Mouse (Mus musculus): ENCODE results near the gene Spata18. TPM values are rescaled to one million over a fixed set of nuclear protein-coding genes. Genes with fewer than 3 reads are reported as not detected.

The Spata18 gene
- polyA plus RNA-seq, 1 experiment = 0.08 TPM

DNA sequence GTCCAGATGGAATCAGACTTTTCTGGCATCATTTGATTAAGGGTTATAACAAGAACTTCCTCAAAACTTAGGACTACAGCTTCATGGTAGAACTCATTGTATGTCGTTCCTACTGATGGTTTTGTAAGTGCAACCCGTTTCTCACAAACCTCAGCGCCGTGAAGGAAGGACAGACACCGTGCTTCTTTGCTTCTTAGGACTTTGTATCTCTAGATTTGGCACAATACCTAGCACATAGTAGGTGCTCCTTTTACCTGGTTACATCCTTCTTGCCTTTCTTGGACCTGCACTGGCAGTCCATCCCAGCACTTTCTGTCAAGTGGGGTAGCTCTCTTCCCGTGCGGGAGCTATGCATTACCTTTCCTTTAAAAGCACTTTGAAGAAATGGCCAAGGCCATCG lies 53.6 kb downstream of the Spata18 start:
- no peak for TF ChIP-seq CTCF (conservative IDR thresholded peaks at IDR 0.05; ENCODE audit: insufficient read depth, insufficient read length, low read depth, low read length)
- TF ChIP-seq POLR2A (IDR thresholded peaks at IDR 0.05; ENCODE audit: low read depth, low read length) = no peak
- 78% methylated on average over 8 of the region's 8 CpGs for WGBS
- Histone ChIP-seq H3K27ac (ENCODE audit: insufficient read depth, low read depth, low read length) (no peak overlapping the region), H3K4me1 (ENCODE audit: control insufficient read depth, insufficient read depth, low read length) (no peaks in the 10 kb centered on the region), H3K4me3 (ENCODE audit: insufficient read depth, low read depth, low read length) (no peak overlapping the region), H3K36me3 (ENCODE audit: control insufficient read depth, insufficient read depth, low read length) (no peaks in the 10 kb centered on the region), H3K27me3 (replicated peaks; ENCODE audit: control insufficient read depth, insufficient read depth, low read length) (no peaks in the 10 kb centered on the region)
- DNase-seq = no peak

DNA sequence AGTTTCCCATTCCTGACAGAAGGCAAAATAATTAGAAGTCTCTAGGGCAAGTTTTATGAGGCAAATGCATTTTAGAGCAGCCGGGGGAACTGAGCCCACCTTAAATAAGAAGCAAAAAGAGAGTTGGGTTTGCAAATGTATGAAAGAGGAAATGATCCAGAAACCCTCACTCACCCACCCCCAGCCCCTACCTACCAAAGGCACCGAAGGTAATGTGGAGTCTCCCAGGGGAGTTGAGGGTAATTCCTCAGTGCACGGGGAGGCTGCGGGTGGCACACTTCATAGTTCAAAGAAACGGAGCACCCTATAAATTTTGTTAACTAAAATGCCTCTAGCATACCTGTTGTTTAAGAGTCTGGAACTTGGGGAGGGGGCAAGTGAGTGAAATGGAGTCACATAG lies 54.1 kb downstream of the Spata18 start:
- Histone ChIP-seq H3K4me3 (ENCODE audit: insufficient read depth, low read depth, low read length) (no peak overlapping the region), H3K4me1 (ENCODE audit: control insufficient read depth, insufficient read depth, low read length) (no peaks in the 10 kb centered on the region), H3K27ac (ENCODE audit: insufficient read depth, low read depth, low read length) (no peak overlapping the region), H3K27me3 (replicated peaks; ENCODE audit: control insufficient read depth, insufficient read depth, low read length) (no peaks in the 10 kb centered on the region), H3K36me3 (ENCODE audit: control insufficient read depth, insufficient read depth, low read length) (no peaks in the 10 kb centered on the region)
- 44% methylated on average over 5 of the region's 5 CpGs for WGBS
- no peak for DNase-seq
- no peak for TF ChIP-seq CTCF (conservative IDR thresholded peaks at IDR 0.05; ENCODE audit: insufficient read depth, insufficient read length, low read depth, low read length)
- TF ChIP-seq POLR2A (IDR thresholded peaks at IDR 0.05; ENCODE audit: low read depth, low read length) = no peak

GRCm38 (mm10) chr5:73712852-73713251 lies 61.7 kb downstream of the Spata18 start:
- no peaks in the 10 kb centered on the region for H3K4me1 ChIP-seq (ENCODE audit: control insufficient read depth, insufficient read depth, low read length)
- WGBS = 69% methylated on average over 7 of the region's 7 CpGs
- TF ChIP-seq POLR2A (IDR thresholded peaks at IDR 0.05; ENCODE audit: low read depth, low read length) (no peak), CTCF (conservative IDR thresholded peaks at IDR 0.05; ENCODE audit: insufficient read depth, insufficient read length, low read depth, low read length) (no peak)
- H3K36me3 ChIP-seq (ENCODE audit: control insufficient read depth, insufficient read depth, low read length) = no peaks in the 10 kb centered on the region
- no peaks in the 10 kb centered on the region for H3K27me3 ChIP-seq (replicated peaks; ENCODE audit: control insufficient read depth, insufficient read depth, low read length)
- H3K27ac ChIP-seq (ENCODE audit: insufficient read depth, low read depth, low read length) = no peak overlapping the region
- H3K4me3 ChIP-seq (ENCODE audit: insufficient read depth, low read depth, low read length) = no peak overlapping the region
- DNase-seq = no peak

DNA sequence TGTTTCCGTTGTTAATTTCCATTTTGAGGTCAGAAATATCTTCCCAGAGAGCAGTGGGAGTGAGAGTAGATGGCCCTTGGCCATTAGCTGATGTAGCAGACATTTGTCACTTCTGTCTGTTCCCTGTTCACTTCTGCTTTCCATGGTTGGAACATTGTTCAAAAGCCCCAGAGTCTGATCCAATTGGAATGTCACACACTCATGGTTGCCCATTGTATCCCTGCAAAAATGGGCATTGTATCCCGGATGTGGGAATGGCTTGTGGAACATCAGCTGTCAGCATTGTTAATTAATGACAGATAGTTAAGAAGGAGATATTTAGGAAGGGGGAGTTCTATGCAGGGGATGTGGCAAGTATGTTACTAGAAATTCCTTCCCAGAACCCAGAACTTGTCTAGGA lies 65.8 kb downstream of the Spata18 start:
- Histone ChIP-seq H3K36me3 (ENCODE audit: control insufficient read depth, insufficient read depth, low read length) (no peaks in the 10 kb centered on the region), H3K4me3 (ENCODE audit: insufficient read depth, low read depth, low read length) (no peak overlapping the region), H3K27ac (ENCODE audit: insufficient read depth, low read depth, low read length) (no peak overlapping the region), H3K4me1 (ENCODE audit: control insufficient read depth, insufficient read depth, low read length) (no peaks in the 10 kb centered on the region), H3K27me3 (replicated peaks; ENCODE audit: control insufficient read depth, insufficient read depth, low read length) (no peaks in the 10 kb centered on the region)
- no peak for TF ChIP-seq POLR2A (IDR thresholded peaks at IDR 0.05; ENCODE audit: low read depth, low read length)
- no peak for TF ChIP-seq CTCF (conservative IDR thresholded peaks at IDR 0.05; ENCODE audit: insufficient read depth, insufficient read length, low read depth, low read length)
- DNase-seq = no peak
- WGBS = 55% methylated on average over 2 of the region's 2 CpGs

DNA sequence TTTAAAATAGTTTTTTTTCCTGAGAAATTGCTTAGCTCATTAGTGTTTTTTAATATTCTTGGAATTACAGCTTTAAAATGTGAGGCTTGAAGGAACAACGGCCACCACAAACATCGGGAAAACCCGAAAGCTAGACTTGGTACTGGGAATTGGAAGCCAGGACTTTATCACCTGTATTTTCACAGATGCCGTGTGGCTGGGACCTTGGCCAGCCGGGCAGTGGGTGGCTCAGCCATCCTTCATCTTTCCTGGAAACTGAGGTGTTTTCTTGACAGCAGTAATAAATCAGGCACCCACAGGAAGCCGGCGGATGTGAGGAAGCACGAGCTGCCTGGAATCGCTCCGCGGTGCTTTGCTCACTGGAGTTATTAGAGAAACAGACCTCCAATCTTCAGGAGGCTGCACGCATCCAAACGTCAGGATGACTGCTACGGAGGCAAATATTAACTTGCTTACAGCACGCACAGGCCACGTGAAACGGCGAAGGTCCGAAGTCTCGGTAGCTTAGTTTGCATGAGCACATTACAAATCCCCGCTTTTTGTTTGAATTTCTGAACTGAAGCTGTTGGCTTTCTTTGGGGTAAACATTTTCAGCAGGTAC lies 70.6 kb downstream of the Spata18 start:
- no peak overlapping the region for H3K27ac ChIP-seq (ENCODE audit: insufficient read depth, low read depth, low read length)
- no peaks in the 10 kb centered on the region for H3K27me3 ChIP-seq (replicated peaks; ENCODE audit: control insufficient read depth, insufficient read depth, low read length)
- TF ChIP-seq CTCF (conservative IDR thresholded peaks at IDR 0.05; ENCODE audit: insufficient read depth, insufficient read length, low read depth, low read length) (no peak), POLR2A (IDR thresholded peaks at IDR 0.05; ENCODE audit: low read depth, low read length) (no peak)
- peak; percentile 80 for DNase-seq
- H3K4me3 ChIP-seq (ENCODE audit: insufficient read depth, low read depth, low read length) = no peak overlapping the region
- WGBS = 26% methylated on average over 21 of the region's 21 CpGs
- H3K36me3 ChIP-seq (ENCODE audit: control insufficient read depth, insufficient read depth, low read length) = no peaks in the 10 kb centered on the region
- no peaks in the 10 kb centered on the region for H3K4me1 ChIP-seq (ENCODE audit: control insufficient read depth, insufficient read depth, low read length)

DNA sequence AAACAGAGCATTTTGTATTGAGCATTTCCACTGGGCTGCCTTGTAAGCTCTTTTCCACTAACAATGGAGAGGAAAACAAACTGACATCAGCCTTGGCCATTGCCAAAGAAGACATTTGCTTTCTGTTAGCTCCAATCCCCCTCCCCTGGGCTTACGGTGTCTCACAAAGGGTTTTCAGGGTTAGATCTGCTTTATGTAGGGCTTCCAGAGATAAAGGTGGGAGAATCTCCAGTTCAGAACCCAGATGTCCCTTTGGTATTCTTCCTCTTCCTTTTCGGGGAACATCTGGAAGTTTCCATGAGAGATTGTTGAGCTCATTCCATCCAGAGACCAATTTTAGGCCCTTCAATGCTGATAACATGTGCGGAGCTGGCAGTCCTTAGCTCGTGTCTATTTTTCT lies 74.8 kb downstream of the Spata18 start:
- H3K4me3 ChIP-seq (ENCODE audit: insufficient read depth, low read depth, low read length) = no peak overlapping the region
- no peak overlapping the region for H3K27ac ChIP-seq (ENCODE audit: insufficient read depth, low read depth, low read length)
- DNase-seq = no peak
- H3K4me1 ChIP-seq (ENCODE audit: control insufficient read depth, insufficient read depth, low read length) = no peaks in the 10 kb centered on the region
- WGBS = 86% methylated on average over 4 of the region's 4 CpGs
- TF ChIP-seq CTCF (conservative IDR thresholded peaks at IDR 0.05; ENCODE audit: insufficient read depth, insufficient read length, low read depth, low read length) = no peak
- no peak for TF ChIP-seq POLR2A (IDR thresholded peaks at IDR 0.05; ENCODE audit: low read depth, low read length)
- no peaks in the 10 kb centered on the region for H3K27me3 ChIP-seq (replicated peaks; ENCODE audit: control insufficient read depth, insufficient read depth, low read length)
- H3K36me3 ChIP-seq (ENCODE audit: control insufficient read depth, insufficient read depth, low read length) = no peaks in the 10 kb centered on the region

- Histone ChIP-seq H3K4me1 (ENCODE audit: control insufficient read depth, insufficient read depth, low read length) (no peaks in the 10 kb centered on the region), H3K27ac (ENCODE audit: insufficient read depth, low read depth, low read length) (no peak overlapping the region), H3K4me3 (ENCODE audit: insufficient read depth, low read depth, low read length) (no peak overlapping the region), H3K36me3 (ENCODE audit: control insufficient read depth, insufficient read depth, low read length) (no peaks in the 10 kb centered on the region), H3K27me3 (replicated peaks; ENCODE audit: control insufficient read depth, insufficient read depth, low read length) (no peaks in the 10 kb centered on the region)
- 82% methylated on average over 7 of the region's 7 CpGs for WGBS
- DNase-seq = peak; percentile 7
- TF ChIP-seq POLR2A (IDR thresholded peaks at IDR 0.05; ENCODE audit: low read depth, low read length) (no peak), CTCF (conservative IDR thresholded peaks at IDR 0.05; ENCODE audit: insufficient read depth, insufficient read length, low read depth, low read length) (no peak)
These were observed 77.5 kb downstream of the Spata18 start for GRCm38 (mm10) chr5:73728651-73729050.

Other genes starting within 250 kb of the Spata18 start
- 7.5 and 10.2 TPM in 2 replicates for gene Cwh43, start 245.3 kb upstream of the Spata18 start, polyA plus RNA-seq (2012; rRNA removed)
- 12.3 and 14.2 TPM in 2 replicates for gene Dcun1d4, start 170.4 kb upstream of the Spata18 start, polyA plus RNA-seq (2012; rRNA removed)
- 8.0 and 9.5 TPM in 2 replicates for gene Lrrc66, start 18.9 kb upstream of the Spata18 start, polyA plus RNA-seq (2012; rRNA removed)
- gene Sgcb, start 3.6 kb upstream of the Spata18 start, polyA plus RNA-seq (2012; rRNA removed) = 5.6 and 6.1 TPM in 2 replicates